Mouse (Mus musculus) G1E (cell line): ENCODE measurements at regions not wholly inside any gene's neighbourhood (a gene's known extent, or its start where the extent isn't known, plus 50 kb on each side); places are given as distances from the start of the nearest gene placed in this dataset.

Experiments used
- ATAC-seq: 2 replicates; pipeline ENCODE4 v1.8.0; 2016; ENCODE audit warnings: mild to moderate bottlenecking; ENCODE audit not compliant: insufficient number of reproducible peaks, poor library complexity, low FRiP score, severe bottlenecking; ENCODE audit errors: extremely low read depth
- DNase-seq: peaks from one replicate; pipeline ENCODE4 v3.0.0; 2012; ENCODE audit warnings: low spot score
- H3K27me3 ChIP-seq: 2 replicates; pipeline ENCODE4 v1.6.1; 2012; ENCODE audit warnings: mild to moderate bottlenecking, low read length, inconsistent platforms; ENCODE audit not compliant: insufficient read depth
- H3K36me3 ChIP-seq: replicated peaks from 2 replicates; pipeline ENCODE3; 2012; ENCODE audit warnings: mild to moderate bottlenecking, inconsistent platforms
- H3K4me1 ChIP-seq: 2 replicates; pipeline ENCODE4 v1.6.1; 2012; ENCODE audit warnings: low read depth, low read length, inconsistent platforms, mixed read lengths; ENCODE audit not compliant: insufficient read depth
- H3K4me3 ChIP-seq: 2 replicates; pipeline ENCODE4 v1.5.1; 2012; ENCODE audit warnings: low read depth, mild to moderate bottlenecking, inconsistent platforms, low read length, moderate library complexity, mixed read lengths
- H3K9me3 ChIP-seq: replicated peaks from 2 replicates; pipeline ENCODE4 v1.6.1; 2012; ENCODE audit warnings: inconsistent platforms
- CTCF ChIP-seq: IDR thresholded peaks from 2 replicates; pipeline ENCODE4 v1.5.1; 2012; ENCODE audit warnings: low read depth, low read length, inconsistent platforms, mixed read lengths
- GATA1 ChIP-seq: IDR thresholded peaks from 2 replicates; pipeline ENCODE4 v1.6.1; 2012; ENCODE audit warnings: borderline replicate concordance, low read length, inconsistent platforms, mixed read lengths
- GATA2 ChIP-seq: IDR thresholded peaks from 2 replicates; pipeline ENCODE4 v1.6.1; 2012; ENCODE audit warnings: low read depth, low read length, inconsistent platforms, borderline replicate concordance
- POLR2AphosphoS5 ChIP-seq: IDR thresholded peaks from 2 replicates; pipeline ENCODE4 v1.6.1; 2012; ENCODE audit warnings: low read depth, low read length, inconsistent platforms; ENCODE audit not compliant: insufficient replicate concordance
- TAL1 ChIP-seq: conservative IDR thresholded peaks from 2 replicates; pipeline ENCODE4 v1.6.1; 2012; ENCODE audit warnings: low read depth, low read length, inconsistent platforms, mixed read lengths

DNA sequence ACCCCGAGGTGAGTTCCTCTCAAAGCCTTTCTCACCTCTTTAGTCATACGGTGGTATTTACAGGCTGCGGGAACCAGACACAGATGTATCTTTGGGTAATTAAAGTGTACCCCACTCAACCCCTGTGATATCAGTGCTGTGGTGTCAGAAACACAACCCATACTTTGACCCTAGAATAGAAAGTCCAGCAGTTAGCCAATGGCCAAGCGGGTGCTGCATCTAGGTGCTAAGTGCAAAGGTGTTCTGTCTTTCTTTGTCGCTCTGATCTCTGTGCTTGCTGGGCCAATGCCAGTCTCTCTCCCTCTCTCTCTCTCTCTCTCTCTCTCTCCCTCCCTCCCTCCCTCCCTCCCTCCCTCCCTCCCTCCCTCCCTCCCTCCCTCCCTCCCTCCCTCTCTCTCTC is 107.6 kb downstream of the Cxcl12 start:
- Histone ChIP-seq H3K9me3 (peaks cover 79% of the 10 kb centered on the region), H3K4me1 (no peaks in the 10 kb centered on the region), H3K4me3 (no peak overlapping the region), H3K27me3 (no peaks in the 10 kb centered on the region), H3K36me3 (no peaks in the 10 kb centered on the region)
- DNase-seq, result no peak
- ATAC-seq, result no peak
- TF ChIP-seq POLR2AphosphoS5 (no peak), GATA1 (no peak), GATA2 (no peak), CTCF (no peak), TAL1 (no peak)

DNA sequence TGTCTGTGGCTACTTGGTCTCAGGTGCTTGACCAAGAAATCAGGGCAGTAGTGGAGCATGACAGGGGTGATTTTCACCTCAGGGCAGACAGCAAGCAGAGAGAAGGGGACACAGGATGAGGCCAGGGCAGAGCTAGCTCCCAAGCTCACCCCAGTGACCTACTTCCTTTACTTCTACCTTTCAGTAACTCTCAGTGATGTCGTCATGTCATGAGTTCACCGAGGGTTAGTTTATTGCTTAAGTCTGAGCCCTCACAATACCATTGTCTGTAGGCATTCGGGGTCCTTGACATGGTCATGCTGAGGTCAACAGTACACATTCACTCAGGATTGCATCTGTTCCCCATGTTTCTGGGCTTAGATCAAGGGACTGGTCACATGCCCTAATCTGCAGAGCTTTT is 108.5 kb downstream of the Cxcl12 start:
- no peak for ATAC-seq
- TF ChIP-seq GATA1, result no peak
- H3K36me3 ChIP-seq, result no peaks in the 10 kb centered on the region

DNA sequence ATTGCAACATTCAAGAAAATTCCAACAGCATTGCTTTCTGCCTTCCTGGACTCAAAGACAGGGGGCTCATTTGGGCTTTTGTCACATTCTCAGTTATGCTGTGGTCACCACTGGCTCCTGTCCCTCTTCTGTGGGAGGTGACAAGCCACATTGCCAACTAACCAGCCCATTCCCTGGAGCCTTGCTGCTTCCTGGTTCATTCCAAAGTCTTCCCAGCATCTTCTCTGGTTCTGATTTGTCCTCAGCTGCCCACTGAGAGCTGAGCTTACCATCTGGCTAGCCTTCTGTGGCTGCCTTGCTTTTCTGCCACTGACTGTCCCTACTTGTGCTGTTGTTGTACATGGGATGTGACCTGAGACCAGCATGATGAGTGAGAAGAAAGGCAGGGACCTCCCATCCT is 111.0 kb downstream of the Cxcl12 start:
- DNase-seq (no peak), ATAC-seq (no peak)
- no peaks in the 10 kb centered on the region for H3K27me3 ChIP-seq
- no peaks in the 10 kb centered on the region for H3K4me1 ChIP-seq
- no peak overlapping the region for H3K4me3 ChIP-seq
- TF ChIP-seq POLR2AphosphoS5 (no peak), CTCF (no peak), TAL1 (no peak), GATA1 (no peak), GATA2 (no peak)
- H3K36me3 ChIP-seq, result no peaks in the 10 kb centered on the region
- peaks cover 78% of the 10 kb centered on the region for H3K9me3 ChIP-seq

More for the DNA sequence above, 108.5 kb downstream of the Cxcl12 start:
- Histone ChIP-seq H3K9me3 (peaks cover 78% of the 10 kb centered on the region), H3K4me1 (no peaks in the 10 kb centered on the region), H3K27me3 (no peaks in the 10 kb centered on the region), H3K4me3 (no peak overlapping the region)
- no peak for DNase-seq

GRCm38 (mm10) chr6:117279786-117280411 is 111.6 kb downstream of the Cxcl12 start:
- Histone ChIP-seq H3K27me3 (no peaks in the 10 kb centered on the region), H3K4me3 (no peak overlapping the region), H3K9me3 (peaks cover 71% of the 10 kb centered on the region), H3K36me3 (no peaks in the 10 kb centered on the region), H3K4me1 (no peaks in the 10 kb centered on the region)
- no peak for TF ChIP-seq POLR2AphosphoS5
- no peak for TF ChIP-seq GATA2
- no peak for TF ChIP-seq GATA1
- TF ChIP-seq CTCF, result no peak
- DNase-seq (no peak), ATAC-seq (no peak)

GRCm38 (mm10) chr6:117280911-117281310 is 112.6 kb downstream of the Cxcl12 start:
- Histone ChIP-seq H3K4me3 (no peak overlapping the region), H3K4me1 (no peaks in the 10 kb centered on the region), H3K9me3 (peaks cover 69% of the 10 kb centered on the region), H3K27me3 (no peaks in the 10 kb centered on the region), H3K36me3 (no peaks in the 10 kb centered on the region)
- no peak for DNase-seq
- TF ChIP-seq GATA1, result no peak
- no peak for ATAC-seq

DNA sequence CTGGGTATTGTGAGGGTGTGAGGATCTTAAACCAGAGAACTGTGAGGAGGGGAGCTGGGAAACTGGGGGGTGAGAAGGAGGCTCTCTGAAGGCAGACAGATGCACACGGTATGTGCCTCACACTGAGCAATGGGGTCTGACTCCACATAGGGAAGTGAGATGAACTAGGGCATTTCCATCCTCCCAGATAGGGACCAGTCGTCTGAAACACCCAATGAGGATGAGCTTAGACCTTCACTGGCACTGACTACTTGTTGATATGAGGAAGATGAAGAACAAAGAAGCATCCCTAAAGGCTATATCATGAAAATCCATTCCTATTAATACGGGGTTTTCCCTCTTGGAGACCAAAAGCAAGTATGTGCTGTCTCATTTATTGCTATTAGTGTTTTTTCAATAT is 115.3 kb downstream of the Cxcl12 start:
- Histone ChIP-seq H3K27me3 (no peaks in the 10 kb centered on the region), H3K9me3 (peaks cover 60% of the 10 kb centered on the region), H3K36me3 (no peaks in the 10 kb centered on the region), H3K4me1 (no peaks in the 10 kb centered on the region), H3K4me3 (no peak overlapping the region)
- TF ChIP-seq GATA1 (no peak), POLR2AphosphoS5 (no peak), CTCF (no peak), TAL1 (no peak), GATA2 (no peak)
- DNase-seq (no peak), ATAC-seq (no peak)

DNA sequence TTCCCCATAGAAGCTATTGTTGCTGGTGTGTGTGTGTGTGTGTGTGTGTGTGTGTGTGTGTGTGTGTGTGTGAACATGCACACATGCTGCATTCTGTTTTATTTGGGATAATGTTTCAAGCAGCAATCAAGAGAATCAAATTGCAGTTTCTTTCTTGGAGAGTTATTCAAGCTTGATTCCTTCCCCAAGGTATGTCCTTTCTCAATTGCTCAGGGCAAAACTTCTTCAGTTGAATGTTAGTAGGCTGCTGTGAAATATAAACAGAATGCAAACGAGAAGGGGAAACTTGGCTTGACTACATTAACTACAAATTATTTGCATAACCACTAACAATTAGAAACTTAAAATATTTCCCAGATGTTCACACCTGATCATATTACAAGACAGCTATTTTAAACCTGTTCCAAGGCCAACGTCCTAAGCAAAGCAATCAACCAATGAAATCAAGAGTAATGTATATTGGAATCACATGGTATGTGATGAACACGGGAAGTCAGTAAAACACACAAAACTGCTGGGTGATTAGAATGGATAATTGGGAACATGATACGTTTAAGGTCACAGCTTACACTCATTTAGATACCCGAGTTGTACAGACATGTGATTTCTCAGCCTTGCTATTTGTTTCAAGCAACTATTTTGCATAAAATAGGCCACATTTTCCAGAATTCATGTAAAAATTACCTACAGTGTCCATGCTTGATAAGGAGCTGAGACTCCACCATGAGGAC is 116.2 kb downstream of the Cxcl12 start:
- H3K4me3 ChIP-seq, result no peak overlapping the region
- H3K9me3 ChIP-seq, result peaks cover 51% of the 10 kb centered on the region
- no peaks in the 10 kb centered on the region for H3K27me3 ChIP-seq
- TF ChIP-seq CTCF (no peak), GATA1 (no peak), GATA2 (no peak), TAL1 (no peak), POLR2AphosphoS5 (no peak)
- no peaks in the 10 kb centered on the region for H3K4me1 ChIP-seq
- no peak for DNase-seq
- ATAC-seq, result no peak
- H3K36me3 ChIP-seq, result no peaks in the 10 kb centered on the region
